Mouse (Mus musculus) right cerebral cortex, adult 2 months (tissue): ENCODE data around the gene Gga1.

Experiments
- DNase-seq, 2 experiments: peaks; one replicate each; pipeline ENCODE4 v3.0.0; 2021 to 2022; ENCODE audit warnings: low spot score in 2 of 2

Gene Gga1

DNA sequence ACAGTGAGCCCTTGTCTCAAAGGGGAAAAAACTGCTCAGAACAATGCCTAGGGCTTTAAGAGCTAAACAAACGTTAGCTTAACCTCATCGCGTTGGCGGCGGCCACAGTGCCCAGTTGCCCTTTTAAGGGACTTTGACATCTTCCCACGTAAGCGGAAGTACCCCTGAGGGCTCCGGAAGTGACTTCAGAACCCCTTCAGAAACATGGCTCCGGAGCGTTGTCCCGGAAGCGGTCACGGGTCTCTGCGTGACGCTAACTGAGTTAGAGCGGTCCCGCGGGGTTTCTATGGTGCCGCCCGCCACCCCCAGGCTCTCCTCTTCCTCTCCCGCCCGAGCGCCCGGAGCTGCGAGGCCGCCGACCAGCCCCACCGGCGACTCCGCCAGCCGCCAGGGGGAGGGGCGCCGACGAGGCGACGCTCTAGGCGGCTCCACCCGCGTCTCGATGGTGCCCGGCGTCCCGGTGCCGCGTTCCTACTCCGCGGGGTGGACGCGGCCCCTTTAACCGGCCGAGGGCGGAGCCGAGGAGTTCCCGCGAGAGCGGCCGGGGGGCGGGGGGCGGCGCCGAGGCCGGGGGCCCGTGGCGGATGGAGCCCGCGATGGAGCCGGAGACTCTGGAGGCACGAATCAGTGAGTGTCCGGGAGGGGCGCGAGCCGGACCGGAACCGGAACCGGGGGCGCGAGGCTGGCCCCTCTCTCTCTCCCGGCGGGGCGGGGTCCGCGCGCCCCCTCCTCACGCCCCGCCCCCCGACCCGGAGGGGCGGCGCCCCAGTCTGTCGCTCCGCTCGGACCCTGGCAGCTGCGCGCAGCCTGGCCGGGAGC is at the start of gene Gga1:
Gene Gga1, plus strand, starts transcription at position 200 of the 819 bp plus-strand sequence.
- peak; percentile 95 to 98 for DNase-seq

DNA sequence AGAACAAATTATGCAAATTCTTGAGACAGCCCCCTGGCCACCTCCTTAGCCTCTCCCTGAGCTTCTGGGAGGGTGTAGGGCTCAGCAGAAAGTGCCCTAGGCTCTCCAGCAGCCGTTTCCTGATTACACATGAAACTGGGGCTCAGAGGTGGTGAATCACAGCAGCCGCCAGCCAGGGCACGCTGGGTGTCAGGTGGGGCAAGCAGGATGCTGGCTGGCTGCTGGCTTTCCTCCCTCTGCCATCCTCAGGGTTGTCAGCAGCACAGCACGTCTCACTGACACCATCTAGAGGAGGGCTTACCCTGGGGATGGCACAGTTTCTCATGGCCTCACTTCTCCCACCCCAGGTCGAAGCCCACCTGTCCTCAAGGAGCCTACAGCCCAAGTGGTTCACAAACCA is 48.7 kb upstream of the Gga1 start:
- DNase-seq = no peak

DNA sequence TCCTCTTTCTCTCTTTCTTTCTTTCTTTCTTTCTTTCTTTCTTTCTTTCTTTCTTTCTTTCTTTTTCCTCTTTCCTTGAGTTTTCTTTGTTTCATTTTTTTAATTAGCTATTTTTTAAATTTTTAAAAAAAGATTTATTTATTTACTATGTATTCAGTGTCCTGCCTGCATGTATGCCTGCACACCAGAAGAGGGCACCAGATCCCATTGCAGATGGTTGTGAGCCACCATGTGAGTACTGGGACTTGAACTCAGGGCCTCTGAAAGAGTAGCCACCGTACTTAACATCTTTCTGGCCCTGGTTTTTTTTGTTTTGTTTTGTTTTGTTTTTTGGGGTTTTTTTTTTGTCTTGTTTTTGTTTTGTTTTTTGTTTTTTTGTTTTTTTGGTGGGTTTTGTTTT is 47.4 kb upstream of the Gga1 start:
- no peak for DNase-seq

DNA sequence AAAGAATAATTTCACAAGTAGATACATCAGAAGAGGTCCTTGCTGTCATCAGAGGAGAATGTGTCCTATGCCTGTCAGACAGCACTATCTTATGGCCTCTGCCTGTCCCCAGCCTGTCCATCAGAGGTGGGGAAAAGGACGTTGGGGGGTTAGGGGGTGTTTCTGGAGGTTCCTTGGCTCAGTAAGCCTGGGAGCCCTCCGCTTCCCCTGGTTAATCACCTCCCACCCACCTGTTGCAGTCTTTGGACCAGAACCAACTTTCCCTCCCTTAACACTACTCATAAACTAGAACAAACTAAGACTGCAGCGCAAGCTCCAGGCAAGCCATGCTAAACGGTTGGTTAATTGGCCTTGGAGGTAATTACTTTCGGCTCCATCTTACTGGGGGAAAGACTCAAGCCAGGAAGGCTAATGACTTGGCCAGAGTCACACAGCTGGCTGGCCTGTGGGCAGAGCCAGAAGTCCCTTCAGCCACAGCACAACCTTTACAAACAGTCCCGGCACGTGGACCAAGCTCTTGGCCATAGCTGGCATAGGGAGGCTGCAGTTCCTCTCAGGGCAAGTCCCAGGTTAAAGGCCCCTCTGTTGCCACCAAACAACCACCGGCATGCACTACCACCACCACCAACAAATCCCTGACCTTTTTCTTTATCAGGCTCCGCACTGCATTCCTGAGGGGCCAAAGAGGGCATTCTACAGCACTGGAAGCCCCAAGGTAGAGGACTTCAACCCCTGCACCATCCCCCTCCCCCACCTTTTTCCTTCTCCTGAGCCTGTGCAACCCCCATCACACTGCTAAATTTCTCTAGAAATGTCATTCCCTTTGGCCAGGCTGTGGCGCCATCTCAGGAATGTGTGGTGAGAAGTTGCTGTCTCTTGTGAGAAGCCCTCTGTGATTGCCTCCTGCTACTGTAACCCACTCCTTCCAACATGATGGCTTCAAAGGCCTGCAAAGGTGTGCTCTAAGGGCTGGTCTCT is 46.0 kb upstream of the Gga1 start:
- no peak for DNase-seq

DNA sequence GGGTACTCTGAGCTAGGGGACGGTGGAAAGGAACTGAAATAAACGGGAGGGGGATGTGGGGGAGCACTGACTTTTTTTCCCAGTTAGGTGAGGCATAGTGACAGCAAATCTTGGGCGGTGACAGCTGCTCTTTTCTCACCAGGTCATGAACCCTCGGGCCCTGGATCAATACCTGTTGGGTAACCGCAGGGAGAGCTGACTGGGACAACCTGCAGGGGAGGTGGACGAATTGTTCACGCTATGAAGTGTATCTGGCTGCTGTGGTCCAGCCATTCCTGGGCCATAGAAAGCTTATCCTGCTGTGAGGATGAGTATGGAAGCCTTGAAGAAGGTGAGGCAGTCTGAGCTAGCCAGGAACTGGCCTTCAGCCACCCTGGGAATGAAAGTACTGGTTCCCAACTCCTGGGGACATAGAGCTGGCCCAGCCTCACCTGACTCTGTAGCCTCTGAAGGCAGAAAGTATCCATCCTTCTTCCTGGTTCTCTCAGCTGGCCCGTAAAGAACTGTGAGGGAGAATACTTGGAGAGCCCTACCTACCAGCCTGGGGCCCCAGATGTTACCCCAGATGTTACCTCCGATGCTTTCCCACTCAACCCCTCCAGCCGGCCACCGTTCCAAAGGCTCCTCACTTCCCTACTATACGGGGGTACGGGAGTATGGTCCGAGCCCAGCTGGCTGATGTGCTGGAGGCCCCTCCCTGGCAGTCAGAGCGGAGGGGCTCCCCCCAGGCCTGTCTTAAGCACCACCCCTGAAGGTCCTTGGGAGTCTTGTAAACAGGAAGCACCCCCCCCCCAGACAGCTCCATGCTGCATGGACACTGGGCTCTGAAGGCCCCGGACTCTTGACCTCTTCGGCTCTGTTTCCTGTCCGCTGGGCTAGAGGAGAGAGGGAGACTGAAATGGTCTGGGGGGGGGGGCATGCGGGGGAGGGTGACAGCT is 45.0 kb upstream of the Gga1 start:
- no peak for DNase-seq

DNA sequence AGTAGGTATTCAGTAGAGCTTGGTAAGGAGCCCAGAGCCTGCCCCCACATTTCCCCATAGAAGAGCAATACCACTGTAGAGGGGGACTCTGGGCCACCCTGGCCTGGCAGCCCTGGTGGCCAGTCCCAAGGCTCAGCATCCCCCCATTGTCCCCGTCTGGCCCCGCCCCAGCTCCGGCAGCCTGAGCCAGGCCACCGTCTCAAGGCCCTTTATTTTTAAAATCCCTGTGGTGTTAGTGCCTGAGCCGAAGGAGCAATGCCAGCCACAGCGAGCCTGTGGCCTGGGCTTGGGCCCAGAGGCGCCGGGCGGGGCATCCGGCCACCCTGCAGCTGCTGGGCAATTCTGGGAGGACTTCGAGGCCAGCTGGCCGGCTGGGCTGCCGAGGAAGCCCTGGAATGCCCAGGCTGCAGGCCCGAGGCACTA is 44.3 kb upstream of the Gga1 start:
- DNase-seq = peak; percentile 27 to 70

DNA sequence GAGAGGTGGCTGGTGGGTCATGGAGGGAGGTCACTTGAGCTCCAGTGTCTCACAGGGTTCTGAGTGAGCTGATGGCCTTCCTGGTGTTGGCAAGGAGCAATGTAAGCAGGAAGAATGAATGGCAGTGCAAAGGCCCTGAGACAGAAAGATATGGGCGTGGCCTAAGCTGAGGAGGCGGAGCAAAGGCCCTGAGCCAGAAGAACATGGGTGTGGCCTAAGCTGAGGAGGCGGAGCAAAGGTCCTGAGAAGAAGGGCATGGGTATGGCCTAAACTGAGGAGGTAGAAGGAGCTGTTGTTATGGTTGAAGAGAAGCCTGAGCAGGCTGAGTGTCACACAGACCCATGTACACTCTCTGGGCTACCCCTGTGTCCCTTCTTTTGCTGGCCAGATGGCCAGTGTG is 43.4 kb upstream of the Gga1 start:
- DNase-seq = no peak

DNA sequence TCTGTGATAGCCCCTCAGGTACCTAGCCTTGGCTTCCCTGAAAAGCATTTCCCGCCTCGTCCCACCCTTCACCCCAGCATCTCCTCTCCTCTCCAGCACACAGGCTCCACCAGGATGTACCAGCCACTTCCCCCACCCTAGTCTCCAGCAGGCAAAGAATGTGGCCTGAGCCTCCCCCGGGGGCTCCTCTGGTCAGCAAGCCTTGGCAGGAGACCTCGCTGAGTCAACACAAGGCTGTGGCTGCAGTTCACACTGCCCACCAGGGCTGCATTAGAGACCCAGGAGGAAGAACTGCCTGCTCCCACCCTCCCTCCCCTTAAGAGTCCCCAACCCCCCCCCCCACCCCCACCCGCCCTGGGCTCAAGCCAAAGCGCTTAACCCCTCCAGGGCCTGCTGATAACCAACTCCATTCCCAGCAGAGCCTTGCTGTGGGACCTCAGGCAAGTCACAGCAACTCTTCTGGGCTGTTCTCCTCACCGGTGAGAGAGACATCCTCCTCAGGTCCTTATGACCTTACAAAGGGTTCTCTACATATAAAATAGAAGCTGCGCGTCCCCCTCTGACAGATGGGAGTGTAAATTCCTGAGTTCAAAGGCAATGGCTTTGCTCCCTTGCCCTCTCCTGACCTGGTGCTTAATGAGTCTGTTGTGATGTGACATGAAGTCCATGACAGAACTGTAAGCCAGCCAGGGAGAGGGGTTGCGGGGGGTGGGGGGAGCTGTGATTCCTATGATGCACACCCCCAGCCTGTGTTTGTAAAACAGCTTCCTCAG is 42.6 kb upstream of the Gga1 start:
- no peak for DNase-seq

DNA sequence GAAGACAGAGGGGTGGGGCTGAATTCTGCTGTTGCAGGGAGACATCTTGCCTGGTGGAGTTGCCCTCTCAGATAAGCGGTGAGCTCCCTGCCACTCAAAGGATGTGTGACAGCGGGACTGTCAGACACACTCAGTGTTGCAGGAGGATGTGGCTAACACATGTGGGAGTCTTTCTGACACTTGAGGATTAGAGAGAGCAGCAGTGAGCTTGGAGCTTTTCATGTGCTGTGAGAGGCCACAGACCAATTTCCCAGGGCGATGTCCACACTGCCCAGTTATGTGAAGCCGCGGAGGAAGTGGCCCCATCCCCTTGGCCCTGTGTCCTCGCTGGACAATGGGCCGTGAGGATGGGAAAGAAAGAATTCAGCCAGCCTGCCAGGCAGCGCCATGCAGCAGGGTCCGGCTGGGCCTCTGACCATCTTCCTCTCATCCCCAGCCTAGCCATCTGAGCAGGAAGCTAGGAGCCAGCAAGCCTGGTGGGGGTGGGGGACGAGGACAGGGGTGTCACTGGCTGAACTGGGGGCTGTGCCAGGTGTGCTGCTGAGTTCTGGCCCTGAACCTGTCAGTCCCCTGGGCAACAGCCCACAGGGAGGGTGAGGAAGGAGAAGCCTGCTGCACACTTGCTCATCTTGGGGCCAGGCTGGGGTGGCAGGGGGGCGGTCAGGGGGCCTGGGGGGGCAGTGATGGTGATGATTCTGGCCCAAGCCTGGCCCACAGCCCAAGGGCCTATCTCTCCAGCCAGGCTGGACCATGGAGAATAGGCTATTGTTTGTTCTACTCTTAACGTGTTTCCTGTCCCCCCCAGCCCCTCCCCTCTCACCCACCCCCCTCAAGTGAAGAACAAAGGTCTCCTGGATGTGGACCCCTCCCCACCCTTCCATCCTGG is 41.5 kb upstream of the Gga1 start:
- DNase-seq = no peak

DNA sequence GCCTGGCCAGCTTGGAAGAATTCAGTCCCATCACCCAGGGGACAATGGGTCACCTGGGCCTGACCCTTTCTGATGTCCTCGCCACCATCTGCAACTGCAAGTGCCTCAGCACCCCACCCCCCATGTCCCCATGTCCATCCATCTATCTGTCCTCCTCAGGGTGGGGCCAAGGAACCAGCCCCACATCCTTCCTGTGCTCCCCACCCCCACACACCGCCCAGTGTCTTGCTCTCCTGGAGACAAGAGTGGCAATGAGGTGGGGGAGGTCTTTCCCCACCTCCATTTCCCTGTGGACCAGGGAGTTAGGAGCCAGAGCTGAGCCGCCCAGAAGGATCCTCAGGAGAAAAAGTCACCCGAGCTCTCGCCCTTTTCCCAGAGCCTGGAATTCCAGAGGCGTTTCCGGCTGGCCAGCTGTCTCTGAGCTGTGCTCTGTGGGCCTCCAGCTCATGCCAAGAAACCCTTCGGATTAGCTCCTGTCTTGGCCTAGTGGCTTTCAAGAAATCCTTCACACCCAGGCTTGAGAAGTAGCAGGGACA is 40.8 kb upstream of the Gga1 start:
- no peak for DNase-seq

DNA sequence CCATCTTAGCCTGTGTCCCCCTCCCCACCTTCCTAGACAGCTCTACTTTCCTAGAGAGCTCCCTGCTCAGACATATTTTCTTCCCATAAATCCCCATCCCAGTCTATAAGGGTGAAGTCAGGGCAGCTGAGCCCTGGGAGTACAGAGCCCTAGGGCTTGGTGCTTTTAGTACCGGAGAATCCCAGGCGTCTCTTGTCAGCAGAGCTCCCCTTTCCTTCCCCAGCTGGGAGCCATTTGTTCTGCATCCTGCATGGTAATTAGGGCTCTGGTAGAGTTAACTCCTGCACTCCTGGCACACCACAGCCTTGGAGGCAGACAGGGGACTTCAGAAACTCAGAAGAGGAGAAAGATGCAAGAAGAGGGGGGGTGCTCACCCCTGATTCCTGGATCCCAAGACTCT is 37.2 kb upstream of the Gga1 start:
- DNase-seq = no peak

DNA sequence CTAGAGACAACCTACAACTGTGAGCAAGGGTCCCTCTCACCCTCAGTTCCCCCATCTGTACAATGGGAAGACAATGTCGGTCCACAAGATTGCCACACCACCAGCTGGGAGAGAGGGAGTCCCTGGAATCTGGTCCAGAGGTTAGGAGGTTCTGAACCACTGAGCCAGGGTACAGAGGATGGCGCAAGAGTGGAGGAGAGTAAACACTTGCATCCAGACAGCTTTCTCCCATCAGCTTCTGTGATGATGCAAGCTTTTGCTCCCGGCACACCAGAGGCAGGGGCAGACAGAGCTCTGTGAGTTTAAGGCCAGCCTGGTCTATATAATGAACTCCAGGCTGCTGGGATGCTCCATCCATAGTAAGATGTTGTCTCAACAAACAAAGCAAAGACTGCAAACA is 36.7 kb upstream of the Gga1 start:
- DNase-seq = no peak

DNA sequence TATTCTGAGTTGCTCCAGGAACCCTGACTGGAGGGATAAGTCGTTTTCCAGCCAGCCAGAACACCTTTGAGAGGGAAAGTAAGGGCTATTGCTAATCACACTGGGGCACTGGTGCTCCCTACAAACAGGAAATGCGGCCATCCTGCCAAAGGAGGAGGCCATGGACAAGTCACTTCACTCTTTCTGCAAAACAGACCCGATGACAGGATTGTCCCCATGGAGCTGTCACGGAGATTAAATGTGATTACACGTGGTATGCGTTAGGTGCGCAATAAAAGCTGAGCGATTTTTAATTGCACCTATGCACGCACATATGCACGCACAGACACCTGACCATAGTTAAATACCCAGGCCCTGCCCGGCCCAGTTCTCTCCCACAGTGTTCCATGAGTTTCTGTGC is 36.2 kb upstream of the Gga1 start:
- DNase-seq = no peak

DNA sequence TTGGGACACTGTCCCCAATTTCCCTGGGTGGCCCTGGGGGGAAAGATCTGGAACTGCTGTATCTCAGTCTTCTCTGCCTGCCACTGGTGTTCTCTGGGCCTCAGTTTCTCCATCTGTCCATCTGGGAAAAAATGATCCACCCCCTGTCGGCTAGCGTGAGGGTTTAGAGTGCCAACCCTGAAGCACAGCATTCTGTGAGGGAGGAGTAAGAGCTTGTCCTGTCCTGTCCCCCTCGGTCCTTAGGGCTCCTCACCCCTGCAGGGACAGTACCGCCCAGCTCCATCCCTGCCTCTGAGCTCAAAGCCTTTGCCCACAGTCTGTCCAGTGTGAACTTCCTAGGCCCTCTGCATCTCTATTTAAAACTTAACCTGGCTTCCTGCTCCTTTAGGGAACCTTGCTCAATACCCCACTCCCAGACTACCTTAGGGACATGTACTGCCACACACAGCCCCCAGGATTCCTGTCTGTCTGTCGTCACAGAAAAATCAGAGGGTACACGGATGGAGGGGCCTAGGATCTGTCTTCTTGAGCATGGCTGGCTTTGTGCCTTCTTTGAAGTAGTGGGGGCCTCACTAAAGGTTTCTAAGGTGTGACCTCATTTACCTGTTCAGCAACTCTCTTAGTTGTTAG is 35.7 kb upstream of the Gga1 start:
- no peak for DNase-seq

DNA sequence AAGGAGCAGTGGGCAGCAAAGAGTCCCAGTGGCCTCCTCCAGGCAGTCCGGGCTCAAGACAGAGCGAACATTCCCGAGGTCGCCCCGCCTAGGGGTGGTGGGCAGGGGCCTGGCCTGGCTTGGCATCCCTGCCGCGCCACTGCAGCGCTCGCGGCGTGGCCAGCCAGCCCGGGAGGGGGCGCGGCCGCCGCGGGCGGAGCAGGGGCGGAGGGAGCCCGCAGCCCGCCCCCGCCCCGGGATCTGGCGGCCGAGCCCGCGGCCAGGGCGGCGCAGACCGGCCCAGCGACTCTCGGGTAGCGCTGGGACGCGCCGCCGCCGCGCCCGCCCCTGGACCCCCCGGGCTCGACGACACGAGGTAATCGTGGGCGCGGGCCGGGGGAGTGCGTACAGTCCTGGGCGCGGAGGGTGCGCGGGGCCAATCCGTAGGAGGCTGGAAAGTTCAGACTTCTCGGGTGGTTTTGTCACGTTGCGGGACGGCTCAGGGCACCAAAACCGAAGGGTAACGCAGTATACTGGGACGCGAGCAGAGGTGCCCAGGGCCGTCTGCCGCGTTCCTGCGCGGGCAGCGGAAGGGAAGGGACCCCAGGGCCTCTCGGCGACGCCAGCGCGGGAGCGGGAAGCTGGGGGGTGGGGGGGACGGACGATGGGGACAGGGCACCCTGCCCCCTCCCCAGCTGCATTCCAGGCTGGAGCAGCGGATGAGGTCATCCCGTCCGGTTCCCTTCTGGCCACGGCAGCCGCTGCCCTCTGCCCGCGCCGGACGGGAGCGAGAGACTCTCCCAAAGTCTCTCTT is 34.4 kb upstream of the Gga1 start, which contains the start of gene Cdc42ep1:
Gene Cdc42ep1, plus strand, starts transcription at position 254 of the 793 bp plus-strand sequence.
- DNase-seq = no peak

DNA sequence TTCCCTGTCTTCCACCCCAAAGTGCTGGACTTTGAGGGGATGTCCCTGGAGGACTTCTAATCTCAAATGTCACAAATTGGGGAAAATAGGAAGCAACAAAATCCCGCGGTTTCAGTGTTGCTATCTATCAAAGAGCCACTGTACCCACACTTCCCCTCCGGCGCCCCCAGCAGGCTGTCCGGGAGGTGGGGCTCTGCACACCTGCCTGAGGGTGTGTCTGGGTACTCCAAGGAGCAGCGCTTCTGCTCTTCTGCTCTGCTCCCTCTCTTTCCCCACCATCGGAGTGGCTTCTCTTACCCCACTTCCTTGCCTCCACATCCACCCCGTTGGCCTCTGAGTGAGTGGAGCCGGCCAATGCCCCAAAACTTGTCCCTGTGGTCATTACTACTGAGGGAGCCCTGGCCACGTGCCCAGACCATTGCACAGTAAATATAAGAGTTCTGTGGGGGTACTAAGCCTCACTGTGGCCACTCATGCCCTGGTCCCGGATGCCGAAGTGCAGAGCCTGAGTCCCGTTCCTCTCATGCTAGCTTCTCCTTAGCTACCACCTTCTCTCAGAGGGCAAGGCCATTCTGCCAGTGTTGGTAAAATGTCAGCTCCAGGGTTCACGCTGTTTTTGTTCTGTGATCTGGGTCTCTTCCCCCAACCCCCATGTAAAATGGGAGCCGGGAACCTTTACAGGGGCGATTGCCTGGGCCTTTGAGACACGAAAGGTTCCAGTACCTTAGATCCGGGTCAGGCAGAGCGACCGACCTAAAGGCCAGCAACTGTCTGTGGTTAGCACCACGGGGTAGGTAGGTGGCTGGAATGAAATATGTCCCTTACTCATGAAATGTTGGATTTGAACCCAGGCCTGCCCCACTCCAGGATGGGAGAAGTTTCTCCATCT is 33.2 kb upstream of the Gga1 start:
- DNase-seq = no peak

DNA sequence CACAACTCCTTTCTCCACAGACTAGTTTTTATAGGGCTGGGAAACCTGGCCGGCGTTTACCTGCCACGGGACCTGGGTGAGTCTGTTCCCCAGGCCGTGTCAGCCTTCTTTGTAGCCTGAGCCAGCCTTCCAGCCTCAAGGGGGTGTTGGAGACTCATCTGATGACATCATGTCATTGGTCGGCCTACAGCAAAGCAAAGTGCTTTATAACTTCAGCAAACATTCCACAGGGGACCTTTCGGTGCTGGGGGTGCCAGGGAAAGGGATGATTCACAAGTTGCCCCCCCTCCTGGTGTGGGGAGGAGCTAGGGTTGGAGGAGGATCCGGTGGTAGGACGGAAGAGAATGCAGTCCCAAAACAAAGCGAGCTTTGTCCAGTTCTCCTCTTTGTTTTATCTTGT is 32.2 kb upstream of the Gga1 start:
- DNase-seq = no peak
